Comparison of ENCODE assay signal across 8 mouse cellular contexts in genomic region chr16:34967120-34967800, GRCm38 (mm10). TPM values are rescaled to one million over a fixed set of nuclear protein-coding genes. Genes with fewer than 3 reads are reported as not detected.
DNase-seq lines count a peak whose midpoint lies in the region; ATAC-seq and TF ChIP-seq lines count a peak whose summit lies in the region.

No protein-coding gene starts in this region.

- H3K9me3 ChIP-seq in heart, embryonic 11.5 days (replicated peaks; ENCODE audit: control insufficient read depth, low read length): no peaks in the 10 kb centered on the region
- no peaks in the 10 kb centered on the region for H3K9me3 ChIP-seq in kidney, embryonic 15.5 days (replicated peaks)
- H3K9me3 ChIP-seq in limb, embryonic 13.5 days: no peaks in the 10 kb centered on the region
- no peaks in the 10 kb centered on the region for H3K9me3 ChIP-seq in midbrain, postnatal 0 days (ENCODE audit: low read length)

- 72% methylated on average over 10 of the region's 10 CpGs for WGBS in bone marrow, adult 2 months
- 49% methylated on average over 10 of the region's 10 CpGs for WGBS in heart, embryonic 11.5 days (ENCODE audit: insufficient replicate concordance)
- WGBS in kidney, embryonic 15.5 days: 55% methylated on average over 10 of the region's 10 CpGs
- 42% methylated on average over 10 of the region's 10 CpGs for WGBS in limb, embryonic 13.5 days
- 55% methylated on average over 10 of the region's 10 CpGs for WGBS in midbrain, postnatal 0 days

- TF ChIP-seq POLR2A in bone marrow, adult 2 months (IDR thresholded peaks at IDR 0.05; ENCODE audit: borderline replicate concordance, control insufficient read depth, low read depth, low read length): no peak
- TF ChIP-seq POLR2A in embryonic fibroblast, embryonic 13.5 days (IDR thresholded peaks at IDR 0.05; ENCODE audit: low read depth, low read length): no peak

- no peak overlapping the region for H3K4me3 ChIP-seq in bone marrow, adult 2 months (replicated peaks; ENCODE audit: control insufficient read depth, low read depth, low read length)
- no peak overlapping the region for H3K4me3 ChIP-seq in embryonic fibroblast, embryonic 13.5 days (ENCODE audit: insufficient read depth, low read length)
- no peak overlapping the region for H3K4me3 ChIP-seq in heart, embryonic 11.5 days (ENCODE audit: low read depth, low read length)
- no peak overlapping the region for H3K4me3 ChIP-seq in kidney, embryonic 15.5 days (replicated peaks)
- no peak overlapping the region for H3K4me3 ChIP-seq in limb, embryonic 13.5 days
- H3K4me3 ChIP-seq in midbrain, postnatal 0 days (ENCODE audit: low read depth, low read length): no peak overlapping the region

- H3K9ac ChIP-seq in heart, embryonic 11.5 days (ENCODE audit: low read depth, low read length): no peak overlapping the region
- H3K9ac ChIP-seq in kidney, embryonic 15.5 days: no peak overlapping the region
- H3K9ac ChIP-seq in limb, embryonic 13.5 days: no peak overlapping the region
- H3K9ac ChIP-seq in midbrain, postnatal 0 days (replicated peaks; ENCODE audit: low read length, poor library complexity, severe bottlenecking): no peak overlapping the region

- peak; percentile 19 for DNase-seq in 3134 (ENCODE audit: extremely low read depth, insufficient read length, low spot score)
- peak; percentile 94 for DNase-seq in midbrain, postnatal 0 days (ENCODE audit: low spot score)
- peak; percentile 73 to 77 for DNase-seq in urinary bladder, postnatal 4 days (ENCODE audit: low spot score in 2 of 2)

- H3K27ac ChIP-seq in bone marrow, adult 2 months (ENCODE audit: control insufficient read depth, insufficient read depth, low read depth, low read length, poor library complexity): no peak overlapping the region
- no peak overlapping the region for H3K27ac ChIP-seq in embryonic fibroblast, embryonic 13.5 days (ENCODE audit: insufficient read depth, low read length)
- H3K27ac ChIP-seq in heart, embryonic 11.5 days (ENCODE audit: low read depth, low read length): no peak overlapping the region
- H3K27ac ChIP-seq in kidney, embryonic 15.5 days: peak overlapping the region; percentile 70
- no peak overlapping the region for H3K27ac ChIP-seq in limb, embryonic 13.5 days
- H3K27ac ChIP-seq in midbrain, postnatal 0 days (ENCODE audit: low read depth, low read length): no peak overlapping the region

- TF ChIP-seq CTCF in bone marrow, adult 2 months (IDR thresholded peaks at IDR 0.05; ENCODE audit: control insufficient read depth, insufficient read depth, low read length): peak; percentile 47
- TF ChIP-seq CTCF in embryonic fibroblast, embryonic 13.5 days (IDR thresholded peaks at IDR 0.05; ENCODE audit: borderline replicate concordance, insufficient read depth, low read length): peak; percentile 86
- TF ChIP-seq CTCF in midbrain, postnatal 0 days (IDR thresholded peaks at IDR 0.05): peak; percentile 97

- no peaks in the 10 kb centered on the region for H3K4me1 ChIP-seq in bone marrow, adult 2 months (ENCODE audit: control insufficient read depth, insufficient read depth, low read length)
- no peaks in the 10 kb centered on the region for H3K4me1 ChIP-seq in embryonic fibroblast, embryonic 13.5 days (ENCODE audit: control insufficient read depth, insufficient read depth, low read length)
- H3K4me1 ChIP-seq in heart, embryonic 11.5 days (ENCODE audit: control insufficient read depth, insufficient read depth, low read length): peaks cover 8% of the 10 kb centered on the region
- peaks cover 37% of the 10 kb centered on the region for H3K4me1 ChIP-seq in kidney, embryonic 15.5 days
- peaks cover 28% of the 10 kb centered on the region for H3K4me1 ChIP-seq in limb, embryonic 13.5 days
- H3K4me1 ChIP-seq in midbrain, postnatal 0 days (ENCODE audit: insufficient read depth, low read length): no peaks in the 10 kb centered on the region

- no peaks in the 10 kb centered on the region for H3K36me3 ChIP-seq in heart, embryonic 11.5 days (ENCODE audit: control insufficient read depth, insufficient read depth, low read length)
- peaks cover 28% of the 10 kb centered on the region for H3K36me3 ChIP-seq in kidney, embryonic 15.5 days
- H3K36me3 ChIP-seq in limb, embryonic 13.5 days: no peaks in the 10 kb centered on the region
- H3K36me3 ChIP-seq in midbrain, postnatal 0 days (ENCODE audit: insufficient read depth, low read length): no peaks in the 10 kb centered on the region

- H3K4me2 ChIP-seq in heart, embryonic 11.5 days: no peak overlapping the region
- H3K4me2 ChIP-seq in kidney, embryonic 15.5 days: no peak overlapping the region
- H3K4me2 ChIP-seq in limb, embryonic 13.5 days (replicated peaks): no peak overlapping the region
- no peak overlapping the region for H3K4me2 ChIP-seq in midbrain, postnatal 0 days (ENCODE audit: low read depth, low read length, poor library complexity, severe bottlenecking)

- peaks cover 13% of the 10 kb centered on the region; the same call in 1 of the 2 replicates for H3K27me3 ChIP-seq in heart, embryonic 11.5 days (ENCODE audit: control insufficient read depth, insufficient read depth, low read length)
- no peaks in the 10 kb centered on the region for H3K27me3 ChIP-seq in kidney, embryonic 15.5 days
- H3K27me3 ChIP-seq in limb, embryonic 13.5 days: peaks cover 18% of the 10 kb centered on the region; the same call in 1 of the 2 replicates
- no peaks in the 10 kb centered on the region for H3K27me3 ChIP-seq in midbrain, postnatal 0 days (ENCODE audit: insufficient read depth, low read length)

- ATAC-seq in heart, embryonic 11.5 days (replicated peaks; ENCODE audit: insufficient number of reproducible peaks, low FRiP score, low TSS enrichment): 0 out of 2 replicates have a peak, but pooled peaks have one; percentile 53
- ATAC-seq in kidney, embryonic 15.5 days (replicated peaks; ENCODE audit: low FRiP score): peak; percentile 79; the same call in 1 of the 2 replicates
- ATAC-seq in limb, embryonic 13.5 days (ENCODE audit: low FRiP score, low read depth): peak; percentile 91
- ATAC-seq in midbrain, postnatal 0 days (ENCODE audit: low FRiP score): peak; percentile 89

RNA-seq across cellular contexts. Expression of gene Hacd2, which starts 55.0 kb away (rescaled TPM):
- polyA plus RNA-seq in bone marrow, adult 2 months (2011; ENCODE audit: insufficient read depth, insufficient read length, low replicate concordance, missing spikeins): 2.7 and 10.6 TPM in 2 replicates
- 30.9 and 47.2 TPM in 2 replicates for polyA plus RNA-seq in embryonic fibroblast, embryonic 13.5 days (2011; ENCODE audit: insufficient read length, low read depth, missing spikeins)
- 32.3 and 34.2 TPM in 2 replicates for polyA plus RNA-seq in heart, embryonic 11.5 days (2014; fragmentation: Nextera tagmentation; extraction: Ambion mirVana)
- polyA plus RNA-seq in kidney, embryonic 15.5 days (2015; fragmentation: Nextera tagmentation; extraction: Ambion mirVana): 103 and 108 TPM in 2 replicates
- polyA plus RNA-seq in limb, embryonic 13.5 days (2015; fragmentation: Nextera tagmentation; extraction: Ambion mirVana): 79.2 and 83.5 TPM in 2 replicates
- 14.6 and 28.4 TPM in 2 replicates for total RNA-seq in midbrain, postnatal 0 days (2014; rRNA removed)
- polyA plus RNA-seq in midbrain, postnatal 0 days (2015; fragmentation: Nextera tagmentation; extraction: Ambion mirVana): 48.4 and 49.4 TPM in 2 replicates

Comparison
In these comparisons a context has a peak if more than half of its experiments do, and no peak if none do; other contexts are left out.
1. DNase-seq: peak in every context shown above with its lines; median percentile 94 in midbrain, postnatal 0 days; 75 in urinary bladder, postnatal 4 days; 19 in 3134.
2. CTCF ChIP-seq: peak in every context shown above with its lines; median percentile 97 in midbrain, postnatal 0 days; 86 in embryonic fibroblast, embryonic 13.5 days; 47 in bone marrow, adult 2 months.